Mouse (Mus musculus): ENCODE data around the gene Col7a1. TPM values are rescaled to one million over a fixed set of nuclear protein-coding genes. Genes with fewer than 3 reads are reported as not detected.

The Col7a1 gene
- polyA plus RNA-seq, 1 experiment: 8.4 TPM

- H3K79me2 ChIP-seq (ENCODE audit: control insufficient read depth, insufficient read depth): no peaks in the 10 kb centered on the region
- H3K36me3 ChIP-seq (ENCODE audit: control insufficient read depth, insufficient read depth): no peaks in the 10 kb centered on the region
- H3K27me3 ChIP-seq (ENCODE audit: control insufficient read depth, insufficient read depth, insufficient read length): no peaks in the 10 kb centered on the region
- no peak for TF ChIP-seq POLR2A (IDR thresholded peaks at IDR 0.05; ENCODE audit: insufficient read length, low read depth)
- TF ChIP-seq USF1 (IDR thresholded peaks at IDR 0.05; ENCODE audit: low read depth): no peak
- TF ChIP-seq SRF (IDR thresholded peaks at IDR 0.05; ENCODE audit: control insufficient read depth, insufficient read length, low read depth): no peak
- TF ChIP-seq REST (IDR thresholded peaks at IDR 0.05; ENCODE audit: insufficient read depth, insufficient read length): no peak
- TF ChIP-seq E2F4 (IDR thresholded peaks at IDR 0.05; ENCODE audit: insufficient read depth): no peak
- TF ChIP-seq CEBPB (IDR thresholded peaks at IDR 0.05; ENCODE audit: insufficient read depth, poor library complexity, severe bottlenecking): no peak
- TF ChIP-seq TCF12 (IDR thresholded peaks at IDR 0.05; ENCODE audit: insufficient read depth, poor library complexity, severe bottlenecking): no peak
- TF ChIP-seq MYOG (IDR thresholded peaks at IDR 0.05; ENCODE audit: control insufficient read depth in 1 of 3, insufficient read depth in 1 of 3, insufficient read length in 2 of 3, low read depth in 2 of 3): peak in 1 of 3 experiments; percentile 57
- no peak for TF ChIP-seq MAX (IDR thresholded peaks at IDR 0.05; ENCODE audit: low read depth)
- no peak for TF ChIP-seq TCF3 (IDR thresholded peaks at IDR 0.05; ENCODE audit: insufficient read length, low read depth)
- TF ChIP-seq POLR2AphosphoS2 (IDR thresholded peaks at IDR 0.05; ENCODE audit: insufficient read length, low read depth): no peak
- TF ChIP-seq MYOD1 (IDR thresholded peaks at IDR 0.05; ENCODE audit: control insufficient read depth in 1 of 3, insufficient read length in 2 of 3, low read depth in 2 of 3): peak in 2 of 3 experiments; percentile 34 to 65
- H3K4me3 ChIP-seq: no peak overlapping the region
- no peak overlapping the region for H3ac ChIP-seq (ENCODE audit: control insufficient read depth, insufficient read length)
- peak overlapping the region; percentile 0 for H3K4me2 ChIP-seq (ENCODE audit: low read depth)
These were observed 10.2 kb downstream of the Col7a1 start for GRCm38 (mm10) chr9:108963577-108963976.

DNA sequence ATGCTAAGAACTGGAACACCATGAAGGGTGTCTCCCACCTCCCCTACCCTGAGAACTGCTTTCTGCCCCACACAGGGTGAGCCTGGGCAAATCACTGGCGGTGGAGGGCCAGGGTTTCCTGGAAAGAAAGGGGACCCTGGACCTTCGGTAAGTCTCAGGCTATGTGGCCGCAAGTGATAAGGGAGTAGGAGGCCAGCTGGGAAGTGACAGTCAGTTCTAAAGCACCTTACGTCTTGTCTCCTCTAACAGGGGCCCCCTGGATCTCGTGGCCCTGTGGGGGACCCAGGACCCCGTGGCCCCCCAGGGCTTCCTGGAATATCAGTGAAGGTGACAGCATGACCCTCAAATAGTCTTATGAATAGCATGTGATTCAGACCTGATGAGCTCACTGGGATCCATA lies 11.0 kb downstream of the Col7a1 start:
- no peak overlapping the region for H3K4me2 ChIP-seq (ENCODE audit: low read depth)
- no peaks in the 10 kb centered on the region for H3K27me3 ChIP-seq (ENCODE audit: control insufficient read depth, insufficient read depth, insufficient read length)
- no peak overlapping the region for H3K4me3 ChIP-seq
- TF ChIP-seq SRF (IDR thresholded peaks at IDR 0.05; ENCODE audit: control insufficient read depth, insufficient read length, low read depth) (no peak), USF1 (IDR thresholded peaks at IDR 0.05; ENCODE audit: low read depth) (no peak), POLR2A (IDR thresholded peaks at IDR 0.05; ENCODE audit: insufficient read length, low read depth) (no peak), POLR2AphosphoS2 (IDR thresholded peaks at IDR 0.05; ENCODE audit: insufficient read length, low read depth) (no peak), TCF3 (IDR thresholded peaks at IDR 0.05; ENCODE audit: insufficient read length, low read depth) (no peak), MYOD1 (IDR thresholded peaks at IDR 0.05; ENCODE audit: control insufficient read depth in 1 of 3, insufficient read length in 2 of 3, low read depth in 2 of 3) (no peak), REST (IDR thresholded peaks at IDR 0.05; ENCODE audit: insufficient read depth, insufficient read length) (no peak), MAX (IDR thresholded peaks at IDR 0.05; ENCODE audit: low read depth) (no peak), E2F4 (IDR thresholded peaks at IDR 0.05; ENCODE audit: insufficient read depth) (no peak), CEBPB (IDR thresholded peaks at IDR 0.05; ENCODE audit: insufficient read depth, poor library complexity, severe bottlenecking) (no peak), TCF12 (IDR thresholded peaks at IDR 0.05; ENCODE audit: insufficient read depth, poor library complexity, severe bottlenecking) (no peak), MYOG (IDR thresholded peaks at IDR 0.05; ENCODE audit: control insufficient read depth in 1 of 3, insufficient read depth in 1 of 3, insufficient read length in 2 of 3, low read depth in 2 of 3) (no peak)
- no peak overlapping the region for H3ac ChIP-seq (ENCODE audit: control insufficient read depth, insufficient read length)
- no peaks in the 10 kb centered on the region for H3K36me3 ChIP-seq (ENCODE audit: control insufficient read depth, insufficient read depth)
- no peaks in the 10 kb centered on the region for H3K79me2 ChIP-seq (ENCODE audit: control insufficient read depth, insufficient read depth)

DNA sequence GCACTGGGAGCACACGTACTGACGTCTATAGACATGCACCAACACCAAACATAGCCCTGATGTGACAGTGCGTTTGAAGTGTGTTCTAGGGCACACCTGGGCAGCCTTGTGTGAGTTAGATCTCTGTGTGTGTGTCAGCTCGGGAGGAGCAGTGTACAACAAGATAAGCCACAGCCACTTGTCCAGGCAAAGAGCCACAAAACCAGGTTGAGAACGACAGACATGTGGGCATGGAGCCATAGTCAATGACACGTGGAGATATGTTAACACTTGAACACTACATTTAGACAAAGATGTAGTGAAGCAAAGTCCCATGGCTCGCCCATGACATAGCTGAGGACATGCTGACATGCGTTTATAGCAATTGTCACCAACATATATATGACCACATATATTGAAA lies 17.2 kb downstream of the Col7a1 start:
- H3K4me2 ChIP-seq (ENCODE audit: low read depth): no peak overlapping the region
- H3K4me3 ChIP-seq: no peak overlapping the region
- no peak for TF ChIP-seq POLR2A (IDR thresholded peaks at IDR 0.05; ENCODE audit: insufficient read length, low read depth)
- TF ChIP-seq TCF12 (IDR thresholded peaks at IDR 0.05; ENCODE audit: insufficient read depth, poor library complexity, severe bottlenecking): no peak
- TF ChIP-seq SRF (IDR thresholded peaks at IDR 0.05; ENCODE audit: control insufficient read depth, insufficient read length, low read depth): no peak
- no peak for TF ChIP-seq CEBPB (IDR thresholded peaks at IDR 0.05; ENCODE audit: insufficient read depth, poor library complexity, severe bottlenecking)
- no peak for TF ChIP-seq E2F4 (IDR thresholded peaks at IDR 0.05; ENCODE audit: insufficient read depth)
- TF ChIP-seq MYOD1 (IDR thresholded peaks at IDR 0.05; ENCODE audit: control insufficient read depth in 1 of 3, insufficient read length in 2 of 3, low read depth in 2 of 3): no peak
- TF ChIP-seq TCF3 (IDR thresholded peaks at IDR 0.05; ENCODE audit: insufficient read length, low read depth): no peak
- TF ChIP-seq MAX (IDR thresholded peaks at IDR 0.05; ENCODE audit: low read depth): no peak
- no peak for TF ChIP-seq MYOG (IDR thresholded peaks at IDR 0.05; ENCODE audit: control insufficient read depth in 1 of 3, insufficient read depth in 1 of 3, insufficient read length in 2 of 3, low read depth in 2 of 3)
- no peak for TF ChIP-seq POLR2AphosphoS2 (IDR thresholded peaks at IDR 0.05; ENCODE audit: insufficient read length, low read depth)
- no peak for TF ChIP-seq REST (IDR thresholded peaks at IDR 0.05; ENCODE audit: insufficient read depth, insufficient read length)
- TF ChIP-seq USF1 (IDR thresholded peaks at IDR 0.05; ENCODE audit: low read depth): no peak
- H3K79me2 ChIP-seq (ENCODE audit: control insufficient read depth, insufficient read depth): no peaks in the 10 kb centered on the region
- H3K27me3 ChIP-seq (ENCODE audit: control insufficient read depth, insufficient read depth, insufficient read length): no peaks in the 10 kb centered on the region
- H3K36me3 ChIP-seq (ENCODE audit: control insufficient read depth, insufficient read depth): no peaks in the 10 kb centered on the region
- H3ac ChIP-seq (ENCODE audit: control insufficient read depth, insufficient read length): no peak overlapping the region

- TF ChIP-seq USF1 (IDR thresholded peaks at IDR 0.05; ENCODE audit: low read depth): no peak
- TF ChIP-seq E2F4 (IDR thresholded peaks at IDR 0.05; ENCODE audit: insufficient read depth): no peak
- TF ChIP-seq CEBPB (IDR thresholded peaks at IDR 0.05; ENCODE audit: insufficient read depth, poor library complexity, severe bottlenecking): no peak
- no peak for TF ChIP-seq MYOD1 (IDR thresholded peaks at IDR 0.05; ENCODE audit: control insufficient read depth in 1 of 3, insufficient read length in 2 of 3, low read depth in 2 of 3)
- no peak for TF ChIP-seq REST (IDR thresholded peaks at IDR 0.05; ENCODE audit: insufficient read depth, insufficient read length)
- Histone ChIP-seq H3K36me3 (ENCODE audit: control insufficient read depth, insufficient read depth) (no peaks in the 10 kb centered on the region), H3K27me3 (ENCODE audit: control insufficient read depth, insufficient read depth, insufficient read length) (no peaks in the 10 kb centered on the region), H3K4me3 (no peak overlapping the region), H3K4me2 (ENCODE audit: low read depth) (no peak overlapping the region), H3K79me2 (ENCODE audit: control insufficient read depth, insufficient read depth) (no peaks in the 10 kb centered on the region), H3ac (ENCODE audit: control insufficient read depth, insufficient read length) (no peak overlapping the region)
These were observed 23.1 kb downstream of the Col7a1 start for GRCm38 (mm10) chr9:108976483-108976882.

DNA sequence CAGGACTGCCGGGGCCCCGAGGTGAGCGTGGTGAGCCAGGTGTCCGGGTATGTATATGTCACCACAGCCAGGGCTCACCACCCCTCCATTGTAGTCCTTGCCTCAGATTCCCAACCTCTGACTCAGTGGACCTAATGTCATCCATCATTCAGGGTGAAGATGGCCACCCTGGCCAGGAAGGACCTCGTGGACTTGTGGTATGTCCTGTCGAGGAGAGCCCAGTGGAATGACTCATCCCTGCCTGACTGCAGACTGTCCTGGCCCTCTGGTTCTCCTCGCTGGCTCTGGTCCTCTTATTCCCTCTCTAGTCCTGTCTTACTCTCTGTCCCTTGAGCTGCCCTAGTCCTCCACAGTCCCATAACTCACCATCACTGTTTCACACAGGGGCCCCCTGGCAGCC lies 24.6 kb downstream of the Col7a1 start:
- H3K79me2 ChIP-seq (ENCODE audit: control insufficient read depth, insufficient read depth): no peaks in the 10 kb centered on the region
- peak overlapping the region; percentile 42 for H3K4me2 ChIP-seq (ENCODE audit: low read depth)
- no peak overlapping the region for H3K4me3 ChIP-seq
- no peak for TF ChIP-seq POLR2AphosphoS2 (IDR thresholded peaks at IDR 0.05; ENCODE audit: insufficient read length, low read depth)
- TF ChIP-seq POLR2A (IDR thresholded peaks at IDR 0.05; ENCODE audit: insufficient read length, low read depth): no peak
- no peak for TF ChIP-seq CEBPB (IDR thresholded peaks at IDR 0.05; ENCODE audit: insufficient read depth, poor library complexity, severe bottlenecking)
- no peak for TF ChIP-seq E2F4 (IDR thresholded peaks at IDR 0.05; ENCODE audit: insufficient read depth)
- no peak for TF ChIP-seq SRF (IDR thresholded peaks at IDR 0.05; ENCODE audit: control insufficient read depth, insufficient read length, low read depth)
- TF ChIP-seq TCF12 (IDR thresholded peaks at IDR 0.05; ENCODE audit: insufficient read depth, poor library complexity, severe bottlenecking): no peak
- TF ChIP-seq TCF3 (IDR thresholded peaks at IDR 0.05; ENCODE audit: insufficient read length, low read depth): no peak
- no peak for TF ChIP-seq REST (IDR thresholded peaks at IDR 0.05; ENCODE audit: insufficient read depth, insufficient read length)
- no peak for TF ChIP-seq USF1 (IDR thresholded peaks at IDR 0.05; ENCODE audit: low read depth)
- TF ChIP-seq MAX (IDR thresholded peaks at IDR 0.05; ENCODE audit: low read depth): no peak
- no peak for TF ChIP-seq MYOG (IDR thresholded peaks at IDR 0.05; ENCODE audit: control insufficient read depth in 1 of 3, insufficient read depth in 1 of 3, insufficient read length in 2 of 3, low read depth in 2 of 3)
- TF ChIP-seq MYOD1 (IDR thresholded peaks at IDR 0.05; ENCODE audit: control insufficient read depth in 1 of 3, insufficient read length in 2 of 3, low read depth in 2 of 3): no peak
- no peak overlapping the region for H3ac ChIP-seq (ENCODE audit: control insufficient read depth, insufficient read length)
- H3K36me3 ChIP-seq (ENCODE audit: control insufficient read depth, insufficient read depth): no peaks in the 10 kb centered on the region
- H3K27me3 ChIP-seq (ENCODE audit: control insufficient read depth, insufficient read depth, insufficient read length): no peaks in the 10 kb centered on the region
